Mouse (Mus musculus): ENCODE results near the gene Neurod4.

DNA sequence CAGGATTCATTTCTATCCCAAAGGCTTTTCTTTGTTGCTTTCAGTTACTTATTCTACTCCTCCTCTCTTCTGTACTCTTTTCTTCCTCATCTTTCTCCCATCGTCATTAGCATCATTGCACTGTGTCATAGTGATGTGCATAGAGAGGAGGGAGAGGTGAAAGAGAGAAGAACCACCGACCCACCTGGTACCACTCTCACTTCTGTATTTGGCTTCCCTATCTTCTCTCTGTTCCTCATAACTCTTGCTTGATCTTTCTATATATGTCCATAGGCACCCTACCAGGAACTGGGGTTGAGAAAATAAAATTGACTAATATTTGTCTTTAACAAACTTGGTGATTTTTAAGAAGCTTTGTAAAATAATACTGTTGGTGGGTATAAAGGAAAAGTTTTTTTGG lies 3.5 kb downstream of the Neurod4 start:
- TF ChIP-seq CTCF (IDR thresholded peaks at IDR 0.05; ENCODE audit: borderline replicate concordance, insufficient read depth, low read length) (no peak), POLR2A (IDR thresholded peaks at IDR 0.05; ENCODE audit: low read depth, low read length) (no peak)

Measured in embryonic fibroblast, embryonic 13.5 days (primary cell).